ENCODE assay signal across 8 mouse cellular contexts in genomic region chr5:148812016-148812415, GRCm38 (mm10).
DNase-seq lines count a peak whose midpoint lies in the region; ATAC-seq and TF ChIP-seq lines count a peak whose summit lies in the region.

No protein-coding gene starts in this region.

- CTCF ChIA-PET in Patski (lab: Charles Lee) = interaction anchor here (0.9 to 2.0 kb wide), 8 partner anchors 11 to 238 kb away, joined by 3 to 10 read pairs (median 3); no protein-coding TSS in a partner anchor

- H3K9ac ChIP-seq in forebrain, embryonic 12.5 days = no peak overlapping the region
- no peak overlapping the region for H3K9ac ChIP-seq in lung, embryonic 14.5 days

- DNase-seq in forebrain, embryonic 10.5 days (ENCODE audit: extremely low spot score, low spot score) = peak; percentile 73
- DNase-seq in Patski (ENCODE audit: low read depth, low spot score) = peak; percentile 28
- DNase-seq in cerebellum, postnatal 14 days = peak; percentile 80 to 89
- peak; percentile 78 to 83 for DNase-seq in kidney, postnatal 4 days
- peak; percentile 91 for DNase-seq in lung, embryonic 14.5 days
- DNase-seq in right cerebral cortex, postnatal 25 days = peak; percentile 32

- peak; percentile 80 for TF ChIP-seq CTCF in Patski (IDR thresholded peaks at IDR 0.05)
- peak; percentile 89 for TF ChIP-seq CTCF in lung, embryonic 14.5 days (IDR thresholded peaks at IDR 0.05; ENCODE audit: low read depth)

- in situ Hi-C loops in Patski (cut with MboI; ENCODE audit: low pct_unique_long_range_greater_than_20kb) = loop anchor here (10.0 kb wide), 1 partner anchor 233 kb away; no protein-coding TSS in a partner anchor

- 15% methylated on average over 13 of the region's 13 CpGs for WGBS in forebrain, embryonic 10.5 days
- WGBS in forebrain, embryonic 12.5 days = 15% methylated on average over 13 of the region's 13 CpGs
- WGBS in lung, embryonic 14.5 days = 21% methylated on average over 13 of the region's 13 CpGs

- POLR2A ChIA-PET in Patski (lab: Charles Lee) = no interaction called here

- H3K4me1 ChIP-seq in forebrain, embryonic 10.5 days = peaks cover 16% of the 10 kb centered on the region
- no peaks in the 10 kb centered on the region for H3K4me1 ChIP-seq in forebrain, embryonic 12.5 days
- H3K4me1 ChIP-seq in lung, embryonic 14.5 days (ENCODE audit: insufficient read depth) = peaks cover 10% of the 10 kb centered on the region; the same call in 1 of the 2 replicates

- H3K27ac ChIP-seq in forebrain, embryonic 10.5 days = no peak overlapping the region
- no peak overlapping the region for H3K27ac ChIP-seq in forebrain, embryonic 12.5 days
- H3K27ac ChIP-seq in lung, embryonic 14.5 days (ENCODE audit: low read depth) = no peak overlapping the region

- H3K9me3 ChIP-seq in forebrain, embryonic 10.5 days = peaks cover 4% of the 10 kb centered on the region; the same call in 1 of the 2 replicates
- no peaks in the 10 kb centered on the region for H3K9me3 ChIP-seq in forebrain, embryonic 12.5 days
- no peaks in the 10 kb centered on the region for H3K9me3 ChIP-seq in lung, embryonic 14.5 days (ENCODE audit: low read depth, low read length)

- H3K36me3 ChIP-seq in forebrain, embryonic 10.5 days (replicated peaks) = no peaks in the 10 kb centered on the region
- H3K36me3 ChIP-seq in forebrain, embryonic 12.5 days (replicated peaks) = no peaks in the 10 kb centered on the region
- no peaks in the 10 kb centered on the region for H3K36me3 ChIP-seq in lung, embryonic 14.5 days (ENCODE audit: insufficient read depth)

- ATAC-seq in forebrain, embryonic 12.5 days (ENCODE audit: low FRiP score) = no peak
- ATAC-seq in Patski = peak; percentile 48
- ATAC-seq in granulocyte monocyte progenitor cell, adult 5-6 weeks (replicated peaks; ENCODE audit: poor library complexity, severe bottlenecking) = peak; percentile 68
- no peak; the same call in 1 of the 2 replicates for ATAC-seq in lung, embryonic 14.5 days (ENCODE audit: insufficient read depth)

- H3K27me3 ChIP-seq in forebrain, embryonic 10.5 days (ENCODE audit: poor library complexity, severe bottlenecking) = peaks cover 34% of the 10 kb centered on the region
- peaks cover 27% of the 10 kb centered on the region for H3K27me3 ChIP-seq in forebrain, embryonic 12.5 days
- H3K27me3 ChIP-seq in Patski = no peaks in the 10 kb centered on the region
- H3K27me3 ChIP-seq in lung, embryonic 14.5 days (ENCODE audit: insufficient read depth, low read length) = no peaks in the 10 kb centered on the region

- no peak overlapping the region for H3K4me2 ChIP-seq in forebrain, embryonic 12.5 days
- no peak overlapping the region for H3K4me2 ChIP-seq in lung, embryonic 14.5 days

- peak overlapping the region; percentile 5; the same call in 1 of the 2 replicates for H3K4me3 ChIP-seq in forebrain, embryonic 10.5 days
- no peak overlapping the region for H3K4me3 ChIP-seq in forebrain, embryonic 12.5 days (replicated peaks)
- no peak overlapping the region for H3K4me3 ChIP-seq in lung, embryonic 14.5 days (ENCODE audit: low read depth, low read length)

Comparison
In these comparisons a context has a peak if more than half of its experiments do, and no peak if none do; other contexts are left out.
1. DNase-seq: peak in every context shown above with its lines; median percentile 91 in lung, embryonic 14.5 days; 84 in cerebellum, postnatal 14 days; 80 in kidney, postnatal 4 days; 73 in forebrain, embryonic 10.5 days; 32 in right cerebral cortex, postnatal 25 days; 28 in Patski.
2. ATAC-seq: peak in Patski (single experiment) and granulocyte monocyte progenitor cell, adult 5-6 weeks (single experiment); none in forebrain, embryonic 12.5 days (single experiment) and lung, embryonic 14.5 days (single experiment).